Mouse (Mus musculus) T-cell, adult 66 days (primary cell): ENCODE measurements around the gene Tmem254a. TPM values are rescaled to one million over a fixed set of nuclear protein-coding genes. Genes with fewer than 3 reads are reported as not detected.

Source experiments
- total RNA-seq, 2 experiments: library from RNA; stranded (reverse); gene quantifications; 3 replicates in 1 of 2; 4 replicates in 1 of 2; pipeline ENCODE4 v1.2.4; 2023

Gene Tmem254a
- total RNA-seq: 10 to 100 TPM in 1 of 2 experiments, 1 to 10 TPM in 1; 5.3 to 10.8 TPM

DNA sequence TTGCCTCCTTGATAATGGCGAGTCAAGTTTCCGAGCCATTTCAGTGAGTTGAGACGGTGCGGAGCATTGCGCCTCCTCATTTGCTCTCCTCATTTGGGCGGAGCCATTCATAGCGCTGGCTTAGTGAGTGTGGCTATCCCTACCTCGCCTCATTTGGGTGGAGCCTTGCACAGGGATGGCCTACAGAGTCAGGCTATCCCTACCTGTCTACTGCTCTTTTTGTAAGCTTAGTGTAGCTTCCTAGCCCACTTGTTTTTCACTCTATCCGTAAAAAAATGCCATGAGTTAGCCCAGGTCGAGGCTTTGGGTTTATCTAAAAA, at the start of gene Tmem254a:
Gene Tmem254a (minus strand): TSS at position 111 of the 320 bp plus-strand sequence.

DNA sequence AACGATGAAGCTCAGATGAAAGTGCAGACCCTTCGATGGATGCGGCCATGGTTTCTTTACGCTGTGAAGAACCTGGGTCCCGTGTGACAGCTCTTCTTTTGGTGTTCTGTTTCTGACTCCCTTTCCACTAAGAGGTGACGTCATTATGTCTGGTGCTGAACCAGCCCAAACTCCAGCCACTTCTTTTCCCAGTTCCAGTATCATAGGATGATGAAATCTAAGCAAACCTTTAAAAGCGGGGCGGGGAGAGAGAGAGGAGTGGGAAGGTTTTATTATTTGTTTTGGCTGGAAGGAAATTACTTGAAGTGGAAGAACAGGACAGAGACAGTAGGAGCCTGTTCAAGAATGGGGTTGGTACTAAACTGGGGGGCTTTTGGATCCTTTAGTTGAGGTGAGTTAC, 10.5 kb upstream of the Tmem254a start, which contains the start of gene Cphx1:
Gene Cphx1 (plus strand): TSS at position 301 of the 400 bp plus-strand sequence.

DNA sequence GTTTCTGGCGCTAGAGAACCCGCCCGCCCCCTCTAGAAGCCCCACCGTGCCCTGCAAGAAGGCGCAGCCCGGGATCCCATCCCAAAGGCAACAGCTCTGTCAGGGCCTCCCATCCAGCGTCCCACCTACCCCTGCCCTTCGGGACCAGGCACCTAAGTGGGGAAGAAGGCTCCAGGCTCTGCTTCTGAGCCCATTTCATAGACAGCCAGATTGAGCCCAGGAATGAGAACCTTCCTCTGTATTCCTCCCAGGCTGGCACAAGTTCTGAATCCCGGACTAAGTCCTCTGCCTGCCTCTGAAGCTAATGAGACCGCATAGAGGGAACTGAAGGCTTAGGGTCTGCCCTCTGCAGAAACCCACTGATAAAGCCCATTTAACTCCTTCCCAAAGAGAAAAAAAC, 24.5 kb downstream of the Tmem254a start, which contains the start of gene Plac9a:
Gene Plac9a (minus strand): TSS at position 101 of the 400 bp plus-strand sequence.

Other genes starting within 250 kb of the Tmem254a start
- gene Ppif, start 233.5 kb downstream of the Tmem254a start, total RNA-seq: 10 to 100 TPM; 36.3 to 36.6 TPM
- gene Zcchc24, start 158.6 kb downstream of the Tmem254a start, total RNA-seq: 1 to 10 TPM; 2.1 to 2.4 TPM
- 10 to 100 TPM; 87.6 to 89.9 TPM for gene Anxa11, start 85.5 kb downstream of the Tmem254a start, total RNA-seq
- gene Plac9a, start 24.6 kb downstream of the Tmem254a start, total RNA-seq: not detected
- not detected for gene Cphx1, start 10.6 kb upstream of the Tmem254a start, total RNA-seq
- gene Duxbl1, start 50.9 kb upstream of the Tmem254a start, total RNA-seq: not detected
- gene Gm9780, start 115.0 kb upstream of the Tmem254a start, total RNA-seq: not detected
- 10 to 100 TPM; 20.5 to 21.6 TPM for gene Tmem254c, start 139.7 kb upstream of the Tmem254a start, total RNA-seq
- gene Cphx2, start 153.8 kb upstream of the Tmem254a start, total RNA-seq: not detected
- gene Cphx3, start 154.6 kb upstream of the Tmem254a start, total RNA-seq: not detected
- gene Duxbl2, start 190.7 kb upstream of the Tmem254a start, total RNA-seq: under 1 TPM in 1 of 2 experiments, not detected in 1; 0.35 TPM